Mouse (Mus musculus): ENCODE results near the gene Ppt2. TPM values are rescaled to one million over a fixed set of nuclear protein-coding genes. Genes with fewer than 3 reads are reported as not detected.

Ppt2 gene
- total RNA-seq, 2 experiments from 2014 or later, result 44.4 to 50.8 TPM

- DNase-seq, result peak; percentile 98
These were observed 22.7 kb downstream of the Ppt2 start for GRCm38 (mm10) chr17:34605609-34606008.

DNA sequence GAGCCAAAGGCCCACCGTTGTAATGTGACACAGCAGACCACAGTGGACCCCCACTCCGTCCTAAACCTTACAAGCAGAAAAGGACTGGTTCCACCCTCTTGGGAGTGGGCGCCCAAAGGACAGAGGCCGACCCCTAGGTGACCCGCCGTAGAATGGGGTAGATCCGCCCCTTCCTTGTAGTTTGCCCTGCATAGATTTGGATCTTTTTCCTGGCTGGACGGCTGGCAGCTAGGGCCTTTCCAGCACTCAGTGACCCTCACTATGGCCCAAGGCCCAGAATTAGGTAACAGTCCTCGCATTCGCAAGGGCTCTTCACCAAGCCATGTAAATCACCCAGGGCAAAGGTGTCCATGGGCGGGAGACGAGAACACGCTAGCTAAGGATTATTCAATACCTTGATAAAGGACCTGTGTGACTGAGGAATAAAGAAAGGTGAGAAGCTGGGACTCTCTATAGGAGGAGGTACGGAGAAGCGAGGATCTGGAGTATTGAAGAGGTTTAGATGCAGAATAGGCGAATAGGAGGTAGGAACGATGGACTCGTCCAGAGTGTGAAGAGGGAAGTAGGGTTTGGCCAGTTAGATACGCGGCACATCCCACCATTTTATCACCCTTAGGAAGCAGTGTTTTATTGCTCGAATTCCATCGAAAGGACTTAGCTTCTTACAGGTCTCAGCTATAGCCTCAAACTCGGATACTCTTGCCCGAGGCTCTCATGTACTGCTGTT lies 23.6 kb downstream of the Ppt2 start:
- peak in 1 of 2 experiments; percentile 20 for DNase-seq

- peak; percentile 94 to 98 for DNase-seq
These were observed 24.2 kb downstream of the Ppt2 start, which contains the start of gene Agpat1 for GRCm38 (mm10) chr17:34604061-34604508. Gene Agpat1, plus strand, starts transcription at chr17:34604262.

DNA sequence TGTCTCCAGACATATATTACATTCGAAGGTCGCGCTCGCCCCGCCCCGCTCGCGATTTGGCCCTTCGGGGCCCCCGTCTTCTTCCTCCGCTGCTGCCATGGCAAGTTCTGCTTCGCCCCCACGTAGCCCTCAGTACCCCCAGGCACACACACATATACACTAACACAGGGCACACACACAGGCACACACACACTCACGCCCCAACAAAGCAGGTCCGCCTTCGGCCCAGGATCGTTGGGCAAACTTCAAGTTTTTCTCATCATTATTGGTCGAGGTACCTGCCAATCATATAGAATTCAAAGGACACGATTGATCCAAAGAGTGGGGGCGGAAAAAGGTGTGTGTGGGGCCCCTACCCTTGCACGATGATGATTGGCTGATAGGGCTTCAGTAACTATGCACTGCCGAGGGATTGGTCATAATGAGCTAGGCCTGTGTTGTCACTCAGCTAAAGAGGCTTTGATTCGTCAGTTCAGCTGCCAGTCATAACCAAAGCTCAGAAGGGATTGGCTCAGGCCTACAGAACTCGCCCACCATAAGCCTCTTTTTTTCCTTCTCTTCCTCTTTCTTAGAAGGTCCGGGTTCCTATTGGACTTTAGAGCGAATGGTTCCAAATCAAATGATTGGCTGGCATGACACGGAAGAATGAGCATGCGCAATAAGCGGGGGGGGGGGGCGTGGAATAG lies 24.8 kb downstream of the Ppt2 start, which contains the start of gene Rnf5:
Rnf5 (minus strand) TSS at position 316 of the 686 bp plus-strand sequence.
- DNase-seq, result peak; percentile 96 to 97

GRCm38 (mm10) chr17:34601796-34602195 lies 26.5 kb downstream of the Ppt2 start:
- no peak for DNase-seq

- no peak for DNase-seq
These were observed 28.4 kb downstream of the Ppt2 start for GRCm38 (mm10) chr17:34599891-34600290.

DNA sequence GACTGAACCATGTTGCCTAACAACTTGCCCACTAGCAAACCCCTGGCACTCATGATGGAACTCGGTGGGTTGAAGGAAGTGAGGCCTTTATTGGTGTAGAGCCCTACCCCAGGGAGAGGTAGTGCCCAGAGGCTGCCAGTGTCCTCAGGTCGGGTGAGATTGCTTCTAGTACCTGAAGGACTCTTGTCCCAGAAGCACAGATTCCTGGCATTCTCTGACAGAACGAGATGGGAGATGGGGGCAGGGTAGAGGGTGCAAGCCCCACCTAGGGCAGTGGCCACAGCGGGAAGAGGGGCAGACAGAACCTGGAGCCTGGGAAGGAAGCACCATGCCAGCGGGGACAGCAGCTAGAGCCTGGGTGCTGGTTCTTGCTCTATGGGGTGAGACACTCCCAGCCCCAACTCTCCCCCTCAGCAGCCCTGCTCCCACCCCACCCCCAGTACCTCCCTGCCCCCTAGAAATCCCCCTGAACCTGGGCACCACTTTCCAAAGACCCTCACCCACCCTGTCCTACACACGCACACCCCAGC lies 30.7 kb downstream of the Ppt2 start, which contains the start of gene Ager:
Ager (plus strand) TSS at position 297 of the 530 bp plus-strand sequence.
- peak in 1 of 2 experiments; percentile 5 for DNase-seq

- DNase-seq, result no peak
These were observed 32.2 kb downstream of the Ppt2 start for GRCm38 (mm10) chr17:34596098-34596497.

DNA sequence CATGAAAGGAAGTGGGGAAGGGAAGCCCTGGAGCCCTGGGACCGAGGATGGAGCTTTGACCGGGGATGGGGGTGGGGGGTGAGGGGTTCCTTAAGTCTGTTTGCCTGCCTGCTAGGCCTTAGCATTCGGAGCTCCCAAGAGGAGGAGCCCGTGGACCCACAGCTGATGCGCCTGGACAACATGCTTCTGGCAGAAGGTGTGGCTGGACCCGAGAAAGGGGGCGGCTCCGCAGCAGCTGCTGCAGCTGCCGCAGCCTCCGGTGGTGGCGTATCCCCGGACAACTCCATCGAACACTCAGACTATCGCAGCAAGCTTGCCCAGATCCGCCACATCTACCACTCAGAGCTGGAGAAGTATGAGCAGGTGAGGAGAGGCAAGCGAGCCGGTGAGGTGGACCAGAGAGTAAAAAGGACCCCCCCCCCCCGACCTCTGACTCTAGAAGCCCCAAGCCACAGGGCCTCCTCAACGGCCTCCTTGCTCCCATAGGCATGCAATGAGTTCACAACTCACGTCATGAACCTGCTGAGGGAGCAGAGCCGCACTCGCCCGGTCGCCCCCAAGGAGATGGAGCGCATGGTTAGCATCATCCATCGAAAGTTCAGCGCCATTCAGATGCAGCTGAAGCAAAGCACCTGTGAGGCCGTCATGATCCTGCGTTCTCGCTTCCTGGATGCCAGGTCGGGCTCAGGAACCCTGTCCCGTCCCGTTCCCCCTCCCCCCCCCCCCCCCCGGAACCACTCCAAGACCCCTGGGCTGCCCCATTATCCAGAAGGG lies 34.4 kb downstream of the Ppt2 start:
- no peak for DNase-seq

- DNase-seq, result no peak
These were observed 35.4 kb downstream of the Ppt2 start for GRCm38 (mm10) chr17:34592581-34593549.

DNA sequence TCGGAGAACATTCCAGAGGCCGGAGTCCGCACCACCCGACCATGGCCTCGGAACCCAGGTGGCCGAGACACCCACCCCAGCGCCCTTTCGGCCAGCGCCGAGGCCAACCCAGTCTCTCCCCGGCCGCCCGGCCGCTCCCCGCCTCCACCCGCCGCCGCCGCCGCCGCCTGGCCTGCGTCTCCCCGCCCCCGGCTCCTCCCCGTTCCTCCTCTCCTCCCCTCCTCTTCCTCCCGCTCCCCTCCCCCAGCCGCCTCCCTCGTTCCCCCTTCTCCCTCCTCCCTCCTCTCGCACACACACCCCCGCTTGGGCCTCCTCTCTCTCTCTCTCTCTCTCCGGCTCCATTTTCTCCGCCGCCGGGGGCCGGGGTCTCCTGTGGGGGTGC lies 36.3 kb downstream of the Ppt2 start:
- peak; percentile 79 to 81 for DNase-seq

GRCm38 (mm10) chr17:34591029-34591993 lies 37.0 kb downstream of the Ppt2 start, which contains the start of gene Pbx2:
Gene Pbx2, plus strand, starts transcription at chr17:34591266.
- DNase-seq, result no peak

DNA sequence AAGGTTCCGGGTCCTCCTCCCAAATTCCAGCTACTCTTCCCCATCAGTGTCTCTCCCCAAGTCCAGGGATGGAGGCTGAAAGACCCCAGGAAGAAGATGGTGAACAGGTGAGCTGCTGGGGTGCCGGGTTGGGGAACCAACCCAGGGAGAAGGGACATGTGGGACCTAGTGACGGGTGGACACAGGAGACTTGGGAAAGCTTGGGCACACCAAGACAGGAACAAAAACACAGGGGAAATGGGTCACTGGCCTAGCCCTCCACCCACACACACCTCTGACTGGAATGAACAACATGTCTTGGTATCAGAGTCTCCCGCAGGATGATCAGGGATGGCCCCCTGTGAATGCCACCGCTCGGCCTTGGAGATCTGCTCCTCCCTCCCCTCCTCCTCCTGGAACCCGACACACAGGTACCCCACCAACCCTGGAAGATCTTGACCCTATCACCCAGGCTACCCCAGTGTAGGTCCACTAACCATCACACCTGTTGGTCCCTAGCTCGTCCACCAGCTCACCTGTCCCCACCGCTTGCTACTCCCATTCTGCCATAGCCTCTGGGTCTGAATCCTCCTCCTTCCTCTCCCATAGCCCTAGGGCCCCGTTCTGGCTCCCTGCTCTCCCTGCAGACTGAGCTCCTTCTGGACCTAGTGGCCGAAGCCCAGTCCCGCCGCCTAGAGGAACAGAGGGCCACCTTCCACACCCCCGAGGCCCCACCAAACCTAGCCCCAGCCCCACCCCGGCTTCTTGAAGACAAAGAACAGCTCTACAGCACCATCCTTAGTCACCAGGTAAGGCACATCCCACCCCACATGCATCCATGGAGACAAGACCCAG lies 37.9 kb downstream of the Ppt2 start:
- DNase-seq, result no peak

DNA sequence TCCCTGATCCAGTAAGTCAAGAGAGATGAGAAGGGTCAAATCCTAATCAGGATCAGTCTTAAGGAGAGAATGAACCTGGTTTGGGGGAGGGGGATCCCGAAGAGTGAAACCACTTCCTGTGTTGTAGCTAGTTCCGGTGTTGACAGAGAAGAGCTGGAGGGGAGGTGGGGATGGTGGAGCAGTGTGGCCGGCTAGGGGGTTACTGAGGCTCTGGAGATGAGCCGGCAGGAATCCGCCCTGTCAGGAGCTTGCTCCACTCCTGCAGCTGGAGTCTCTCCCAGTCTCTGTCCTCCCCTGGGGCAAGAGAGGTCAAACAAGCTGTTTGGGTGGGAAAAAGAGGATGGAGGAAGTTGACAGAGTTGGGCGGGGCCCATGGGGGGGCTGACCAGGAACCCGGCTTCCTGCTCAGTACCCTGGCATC lies 38.6 kb downstream of the Ppt2 start, which contains the start of gene Gpsm3:
Gpsm3 (plus strand) TSS at position 126 of the 421 bp plus-strand sequence.
- no peak for DNase-seq

DNA sequence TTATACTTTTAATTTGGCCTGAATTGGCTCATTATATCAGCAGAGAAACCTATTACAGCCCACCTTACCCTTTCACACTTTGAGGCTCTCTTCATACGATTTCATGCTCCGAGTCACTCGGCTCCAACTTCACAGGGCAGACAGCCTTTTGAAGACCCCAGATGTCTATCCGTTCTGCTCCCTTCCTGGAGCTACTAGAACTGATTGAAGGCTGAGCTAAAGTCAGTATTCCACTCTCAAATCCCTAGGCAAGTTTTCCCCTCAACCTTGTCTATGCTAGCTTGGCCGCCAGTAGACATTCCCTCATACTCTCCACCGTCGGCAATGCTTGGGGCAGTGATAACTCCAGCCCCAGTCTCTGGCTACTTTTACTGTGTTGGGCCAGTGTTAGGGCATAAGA lies 39.1 kb downstream of the Ppt2 start:
- DNase-seq, result no peak

DNA sequence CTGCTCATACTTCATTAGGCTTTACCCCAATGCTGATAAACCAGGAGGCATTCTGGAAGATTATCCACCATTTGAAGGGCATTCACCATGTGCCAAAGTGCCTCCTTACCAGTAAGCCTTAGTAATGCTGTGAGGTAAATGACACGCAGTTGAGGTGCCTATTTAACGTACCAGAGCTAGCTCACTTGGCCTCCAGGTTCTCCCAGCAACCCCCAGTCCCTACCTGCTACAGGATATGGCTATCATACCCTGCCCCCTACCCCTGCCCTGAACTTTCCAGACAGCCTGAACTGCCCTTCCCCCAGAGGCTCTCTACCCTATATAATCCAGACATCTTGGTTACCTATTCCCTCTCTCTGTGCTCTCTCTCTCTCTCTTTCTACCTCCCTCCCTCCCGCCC lies 39.5 kb downstream of the Ppt2 start:
- DNase-seq, result no peak

GRCm38 (mm10) chr17:34587814-34588213 lies 40.5 kb downstream of the Ppt2 start:
- no peak for DNase-seq

DNA sequence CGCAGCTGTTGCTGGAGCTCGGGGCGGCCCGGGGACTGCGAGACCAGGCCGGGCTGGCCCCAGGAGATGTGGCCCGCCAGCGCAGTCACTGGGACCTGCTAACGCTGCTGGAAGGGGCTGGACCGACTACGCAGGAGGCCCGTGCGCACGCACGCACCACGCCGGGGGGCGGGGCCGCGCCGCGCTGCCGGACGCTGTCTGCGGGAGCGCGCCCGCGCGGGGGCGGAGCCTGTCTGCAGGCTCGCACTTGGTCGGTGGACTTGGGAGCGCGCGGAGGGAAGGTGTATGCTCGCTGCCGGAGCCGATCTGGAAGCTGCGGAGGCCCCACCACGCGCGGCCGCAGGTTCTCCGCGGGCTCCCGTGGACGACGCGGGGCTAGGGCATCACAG lies 40.9 kb downstream of the Ppt2 start:
- peak; percentile 98 for DNase-seq

All from layer of hippocampus, postnatal 36 days (tissue).